Mouse (Mus musculus): Measurements from ENCODE around the gene 6430571L13Rik. TPM values are rescaled to one million over a fixed set of nuclear protein-coding genes. Genes with fewer than 3 reads are reported as not detected.
"Not testable (repeated sequence)": the region's sequence is repeated elsewhere in the genome, so short reads cannot be mapped to it uniquely, and the experiment has no call there.

Gene 6430571L13Rik
- 1 to 10 TPM; 3.5 to 5.3 TPM for total RNA-seq (2021)
- long read RNA-seq, experiment 1, partial matches to known transcripts = 0 of 5 reads
- long read RNA-seq, experiment 1, other reads (novel, unspliced or antisense) = 3 of 5 reads
- long read RNA-seq, experiment 2, partial matches to known transcripts = 0 of 2 reads
- long read RNA-seq, experiment 2, other reads (novel, unspliced or antisense) = 0 of 2 reads

DNA sequence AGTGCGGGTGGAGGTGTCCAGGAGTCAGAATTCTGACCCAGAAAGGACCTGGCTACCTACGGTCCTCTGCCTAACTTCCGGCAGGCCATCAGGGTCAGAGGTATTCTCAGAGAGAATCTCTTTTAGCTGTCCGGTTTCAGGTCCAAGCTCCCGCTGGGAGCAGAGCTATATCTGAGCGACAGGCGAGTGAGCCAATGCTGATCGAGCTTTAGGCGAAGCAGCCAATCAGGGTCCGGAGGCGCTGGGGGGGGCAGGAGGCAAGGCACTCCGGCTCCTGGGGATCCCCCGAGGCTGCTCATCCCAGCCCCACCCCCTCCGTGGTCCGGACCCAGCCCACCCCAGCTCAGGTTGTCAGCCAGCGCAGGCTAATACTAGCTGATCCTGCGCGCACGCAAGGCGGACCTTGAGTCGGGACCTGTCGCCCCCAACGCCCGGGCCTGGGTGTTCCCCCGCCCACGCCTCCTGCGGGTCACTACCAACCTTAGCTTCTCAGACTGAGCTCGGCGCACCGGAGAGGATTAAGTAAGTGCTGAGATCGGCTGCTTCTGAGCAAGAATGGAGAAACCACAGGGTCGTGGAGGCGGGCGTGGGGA is at the start of gene 6430571L13Rik:
Gene 6430571L13Rik, plus strand, starts transcription at position 336 of the 593 bp plus-strand sequence.
- peak; percentile 96 to 97 for DNase-seq

DNA sequence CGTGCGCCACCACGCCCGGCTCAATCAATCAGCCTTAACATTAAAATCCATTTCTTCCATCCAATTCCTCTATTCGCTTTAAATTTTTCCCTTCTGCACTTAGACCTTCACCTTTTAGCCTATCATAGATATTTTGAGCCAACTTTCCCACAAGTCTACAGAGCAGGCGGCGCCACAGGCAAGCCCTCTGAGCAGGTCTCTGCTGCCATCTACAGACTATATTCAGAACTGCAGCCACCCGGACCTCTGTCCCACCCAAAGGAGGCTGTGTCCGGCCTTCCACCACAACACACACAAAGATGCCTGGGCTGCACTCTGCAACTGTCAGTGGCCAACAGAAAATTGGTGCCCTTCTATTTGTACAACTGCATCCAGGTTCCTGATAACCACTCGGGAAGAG is 49.5 kb upstream of the 6430571L13Rik start:
- peak; percentile 87 to 93 for DNase-seq

GRCm38 (mm10) chr9:107294249-107294648 is 46.2 kb upstream of the 6430571L13Rik start:
- DNase-seq = peak; percentile 83 to 96

DNA sequence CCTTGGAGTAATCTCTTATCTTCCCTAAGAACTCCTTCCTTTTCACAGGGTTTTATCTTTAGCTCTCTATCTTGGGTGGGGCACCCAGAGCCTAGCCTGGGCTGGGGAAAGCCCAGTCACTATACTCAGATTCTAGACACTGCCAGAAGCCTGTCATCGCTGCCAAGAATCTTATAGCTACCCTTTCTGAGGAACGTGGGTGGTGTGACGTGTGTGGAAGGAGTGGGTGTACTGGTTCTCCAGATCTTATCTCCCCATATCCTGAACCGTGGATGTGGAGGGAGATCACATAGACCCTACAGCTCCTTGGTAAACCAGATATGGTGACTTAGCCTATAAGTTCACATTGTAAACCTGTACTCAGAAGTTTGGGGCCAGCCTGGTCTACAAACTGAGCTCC is 44.8 kb upstream of the 6430571L13Rik start:
- DNase-seq = no peak

DNA sequence AAGGTAGTCTGAATTCAATTTTAAA is 44.6 kb upstream of the 6430571L13Rik start, which contains the start of gene Cish:
Gene Cish, plus strand, starts transcription at position 11 of the 25 bp plus-strand sequence.
- DNase-seq = no peak

GRCm38 (mm10) chr9:107296041-107296440 is 44.4 kb upstream of the 6430571L13Rik start:
- no peak for DNase-seq

GRCm38 (mm10) chr9:107296501-107296965 is 43.9 kb upstream of the 6430571L13Rik start:
- DNase-seq = peak; percentile 97 to 100

DNA sequence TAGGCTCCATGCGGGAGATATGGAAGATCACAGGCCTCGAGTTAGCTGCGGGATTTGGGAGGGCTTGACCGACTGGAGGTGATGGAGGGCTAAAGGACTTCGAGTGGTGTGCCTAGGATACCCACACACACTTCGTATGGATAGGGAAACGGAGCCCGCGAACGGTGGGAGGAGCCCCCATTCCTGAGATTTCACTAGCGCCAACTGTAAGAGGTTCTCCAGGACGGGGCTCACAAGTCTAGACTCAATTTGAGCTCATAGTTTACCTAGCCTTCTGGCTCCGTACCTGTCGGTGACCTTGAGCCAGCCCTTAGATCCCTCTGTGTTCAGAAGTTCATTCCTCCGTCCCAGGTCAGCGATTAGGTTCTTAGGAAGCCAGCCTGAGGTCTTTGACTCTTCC is 43.3 kb upstream of the 6430571L13Rik start:
- DNase-seq = no peak

DNA sequence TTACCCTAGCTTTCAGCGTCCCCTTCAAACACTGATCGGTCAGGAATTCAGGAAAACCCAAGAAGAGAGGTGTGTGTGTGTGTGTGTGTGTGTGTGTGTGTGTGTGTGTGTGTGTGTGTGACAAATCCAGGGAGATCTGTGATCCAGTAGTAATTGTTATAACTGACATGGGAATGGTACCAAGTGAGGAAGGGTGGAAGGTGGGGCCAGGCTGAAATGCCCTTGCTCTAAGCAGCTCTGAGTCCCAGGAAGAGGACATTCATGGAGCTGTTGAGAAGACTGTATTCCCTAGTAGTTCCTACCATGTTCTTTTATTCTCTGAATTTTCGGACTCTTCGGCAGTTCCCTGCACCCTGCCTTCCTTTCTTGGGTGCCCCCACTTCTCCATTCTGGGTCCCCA is 42.7 kb upstream of the 6430571L13Rik start:
- DNase-seq = no peak

DNA sequence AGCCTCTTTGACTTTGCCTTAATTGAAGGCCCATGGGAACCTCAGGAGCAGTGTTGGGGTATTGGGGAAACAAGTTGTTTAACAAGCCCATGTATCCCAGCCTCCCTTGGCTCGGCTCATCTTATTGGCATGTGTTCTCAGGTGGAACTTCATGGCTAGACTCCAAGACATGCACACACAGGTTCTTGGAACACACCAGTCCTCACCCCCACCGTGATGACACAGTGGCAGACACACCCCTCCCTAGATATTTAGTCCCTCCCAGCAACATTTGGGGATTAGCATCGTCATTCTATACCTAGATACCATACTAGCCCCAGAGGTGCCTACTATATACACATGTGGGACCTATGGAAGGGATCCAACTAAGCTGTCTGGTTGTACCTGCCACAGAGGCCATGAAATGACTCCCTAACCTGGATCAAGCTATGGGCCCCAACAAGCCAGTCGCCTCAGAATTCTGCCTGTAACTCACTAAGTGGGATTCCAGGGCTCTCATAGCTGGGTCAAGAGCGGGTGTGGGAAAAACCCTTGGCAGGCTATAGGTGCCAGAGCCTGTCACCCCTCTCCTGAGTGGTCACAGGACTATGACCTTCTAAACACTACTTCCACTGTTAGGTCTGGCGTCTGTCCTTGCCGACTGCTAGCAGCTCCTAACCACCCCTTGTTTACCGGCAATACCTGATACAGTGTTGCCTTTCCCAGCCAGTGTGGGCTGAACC is 42.2 kb upstream of the 6430571L13Rik start:
- peak; percentile 64 to 70 for DNase-seq

GRCm38 (mm10) chr9:107298876-107299275 is 41.5 kb upstream of the 6430571L13Rik start:
- DNase-seq = no peak

GRCm38 (mm10) chr9:107299783-107300182 is 40.6 kb upstream of the 6430571L13Rik start:
- DNase-seq = peak; percentile 68

DNA sequence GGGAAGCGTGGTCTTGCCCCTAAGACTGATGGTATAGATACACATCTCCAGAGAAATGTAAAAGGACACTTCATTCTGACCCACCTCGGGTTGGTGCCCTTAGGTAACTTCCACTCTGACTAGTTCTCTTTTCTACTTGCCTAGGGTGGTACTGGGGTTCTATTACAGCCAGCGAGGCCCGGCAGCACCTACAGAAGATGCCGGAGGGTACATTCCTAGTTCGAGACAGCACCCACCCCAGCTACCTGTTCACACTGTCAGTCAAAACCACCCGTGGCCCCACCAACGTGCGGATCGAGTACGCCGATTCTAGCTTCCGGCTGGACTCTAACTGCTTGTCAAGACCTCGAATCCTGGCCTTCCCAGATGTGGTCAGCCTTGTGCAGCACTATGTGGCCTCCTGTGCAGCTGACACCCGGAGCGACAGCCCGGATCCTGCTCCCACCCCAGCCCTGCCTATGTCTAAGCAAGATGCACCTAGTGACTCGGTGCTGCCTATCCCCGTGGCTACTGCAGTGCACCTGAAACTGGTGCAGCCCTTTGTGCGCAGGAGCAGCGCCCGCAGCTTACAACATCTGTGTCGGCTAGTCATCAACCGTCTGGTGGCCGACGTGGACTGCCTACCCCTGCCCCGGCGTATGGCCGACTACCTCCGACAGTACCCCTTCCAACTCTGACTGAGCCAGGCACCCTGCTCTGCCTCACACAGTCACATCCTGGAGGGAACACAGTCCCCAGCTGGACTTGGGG is 40.0 kb upstream of the 6430571L13Rik start:
- no peak for DNase-seq

- DNase-seq = peak in 1 of 2 experiments; percentile 34
Observed at GRCm38 (mm10) chr9:107301554-107302331, 38.7 kb upstream of the 6430571L13Rik start.

GRCm38 (mm10) chr9:107302592-107302991 is 37.8 kb upstream of the 6430571L13Rik start:
- DNase-seq = no peak

DNA sequence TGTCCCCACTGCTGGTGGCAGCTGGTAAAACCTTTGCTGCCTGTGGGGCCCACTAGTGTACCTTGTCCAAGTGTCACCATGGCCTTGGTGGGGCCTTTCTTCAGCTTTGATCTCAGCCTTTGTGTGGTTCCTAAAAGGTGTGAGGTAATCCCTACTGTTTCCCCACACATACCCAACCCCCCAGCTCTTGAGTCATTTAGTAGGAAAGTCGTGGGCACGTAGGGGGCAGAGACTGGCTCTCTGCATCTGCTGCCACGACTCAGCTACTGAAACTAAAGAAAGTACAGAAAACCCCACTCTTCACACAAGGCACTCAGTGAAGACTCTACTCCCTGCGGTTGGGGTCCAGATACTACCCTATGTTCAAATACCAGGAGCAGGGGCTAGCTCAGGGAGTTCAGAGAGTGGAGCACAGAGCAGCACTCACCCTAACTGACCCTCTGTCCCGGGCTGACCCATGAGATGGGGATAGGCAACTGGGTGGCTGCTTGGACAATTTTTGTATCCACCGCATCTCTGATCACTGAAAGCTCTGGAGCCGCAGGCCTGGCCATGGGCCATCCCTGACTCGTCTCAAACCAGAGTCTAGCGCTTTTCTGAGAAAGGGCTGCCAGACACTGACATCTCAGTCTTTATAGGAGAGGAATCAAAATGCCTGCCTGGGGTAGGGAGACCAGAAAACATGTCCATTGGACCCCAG is 37.1 kb upstream of the 6430571L13Rik start:
- DNase-seq = peak in 1 of 2 experiments; percentile 35

DNA sequence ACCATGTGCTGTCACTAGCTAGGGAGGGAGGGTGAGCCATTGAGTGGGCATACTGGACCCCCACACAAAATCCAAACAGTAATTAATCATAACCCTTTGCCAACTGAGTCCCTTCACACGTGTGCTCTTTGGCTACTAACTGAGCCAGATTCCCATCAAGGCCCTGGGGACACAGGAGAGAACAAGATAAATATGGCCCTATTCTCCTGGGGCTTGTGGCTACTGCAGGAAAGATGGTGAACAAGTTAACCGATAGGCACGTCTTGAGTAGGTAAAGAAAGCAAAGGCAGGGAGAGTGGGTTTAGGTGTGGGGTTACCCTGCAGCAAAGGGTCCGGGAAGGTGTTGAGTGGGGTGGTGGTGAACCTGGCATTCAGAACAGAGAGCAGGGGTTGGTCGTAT is 36.5 kb upstream of the 6430571L13Rik start:
- no peak for DNase-seq

- DNase-seq = no peak
Observed at GRCm38 (mm10) chr9:107304383-107304782, 36.0 kb upstream of the 6430571L13Rik start.

- DNase-seq = no peak
Observed at GRCm38 (mm10) chr9:107305012-107305411, 35.4 kb upstream of the 6430571L13Rik start.

GRCm38 (mm10) chr9:107305601-107306542 is 34.5 kb upstream of the 6430571L13Rik start:
- no peak for DNase-seq

- not testable (repeated sequence) for DNase-seq
Observed at GRCm38 (mm10) chr9:107306673-107307072, 33.7 kb upstream of the 6430571L13Rik start.
